Mouse (Mus musculus): ENCODE measurements at regions not wholly inside any gene's neighbourhood (a gene's known extent, or its start where the extent isn't known, plus 50 kb on each side); places are given as distances from the start of the nearest gene placed in this dataset.

- no peak for ATAC-seq (replicated peaks; ENCODE audit: low read depth, poor library complexity, severe bottlenecking)
Measured at GRCm38 (mm10) chr7:129027116-129027515, 229.7 kb upstream of the Plpp4 start.

- no peak for ATAC-seq (replicated peaks; ENCODE audit: low read depth, poor library complexity, severe bottlenecking)
Measured at GRCm38 (mm10) chr7:129048023-129048422, 208.8 kb upstream of the Plpp4 start.

GRCm38 (mm10) chr7:129049726-129050125, 207.1 kb upstream of the Plpp4 start:
- ATAC-seq (replicated peaks; ENCODE audit: low read depth, poor library complexity, severe bottlenecking) = no peak

- ATAC-seq (replicated peaks; ENCODE audit: low read depth, poor library complexity, severe bottlenecking) = no peak
Measured at GRCm38 (mm10) chr7:129050675-129051074, 206.2 kb upstream of the Plpp4 start.

- no peak for ATAC-seq (replicated peaks; ENCODE audit: low read depth, poor library complexity, severe bottlenecking)
Measured at GRCm38 (mm10) chr7:129066891-129067290, 189.9 kb upstream of the Plpp4 start.

GRCm38 (mm10) chr7:129068137-129068536, 188.7 kb upstream of the Plpp4 start:
- ATAC-seq (replicated peaks; ENCODE audit: low read depth, poor library complexity, severe bottlenecking) = no peak

- ATAC-seq (replicated peaks; ENCODE audit: low read depth, poor library complexity, severe bottlenecking) = no peak
Measured at GRCm38 (mm10) chr7:129079786-129080185, 177.0 kb upstream of the Plpp4 start.

GRCm38 (mm10) chr7:129091441-129091840, 165.4 kb upstream of the Plpp4 start:
- no peak for ATAC-seq (replicated peaks; ENCODE audit: low read depth, poor library complexity, severe bottlenecking)

GRCm38 (mm10) chr7:129096374-129097069, 160.3 kb upstream of the Plpp4 start:
- no peak for ATAC-seq (replicated peaks; ENCODE audit: low read depth, poor library complexity, severe bottlenecking)

- no peak for ATAC-seq (replicated peaks; ENCODE audit: low read depth, poor library complexity, severe bottlenecking)
Measured at GRCm38 (mm10) chr7:129102437-129102836, 154.4 kb upstream of the Plpp4 start.

- ATAC-seq (replicated peaks; ENCODE audit: low read depth, poor library complexity, severe bottlenecking) = no peak
Measured at GRCm38 (mm10) chr7:129134176-129134575, 122.7 kb upstream of the Plpp4 start.

GRCm38 (mm10) chr7:129134661-129135215, 122.1 kb upstream of the Plpp4 start:
- no peak for ATAC-seq (replicated peaks; ENCODE audit: low read depth, poor library complexity, severe bottlenecking)

- no peak for ATAC-seq (replicated peaks; ENCODE audit: low read depth, poor library complexity, severe bottlenecking)
Measured at GRCm38 (mm10) chr7:129137303-129137990, 119.4 kb upstream of the Plpp4 start.

- ATAC-seq (replicated peaks; ENCODE audit: low read depth, poor library complexity, severe bottlenecking) = no peak
Measured at GRCm38 (mm10) chr7:129141942-129142598, 114.8 kb upstream of the Plpp4 start.

GRCm38 (mm10) chr7:129142599-129142949, 114.3 kb upstream of the Plpp4 start:
- no peak for ATAC-seq (replicated peaks; ENCODE audit: low read depth, poor library complexity, severe bottlenecking)

- ATAC-seq (replicated peaks; ENCODE audit: low read depth, poor library complexity, severe bottlenecking) = no peak
Measured at GRCm38 (mm10) chr7:129155577-129155976, 101.3 kb upstream of the Plpp4 start.

- ATAC-seq (replicated peaks; ENCODE audit: low read depth, poor library complexity, severe bottlenecking) = no peak
Measured at GRCm38 (mm10) chr7:129169971-129170370, 86.9 kb upstream of the Plpp4 start.

GRCm38 (mm10) chr7:129190933-129191332, 65.9 kb upstream of the Plpp4 start:
- ATAC-seq (replicated peaks; ENCODE audit: low read depth, poor library complexity, severe bottlenecking) = no peak

GRCm38 (mm10) chr7:129207029-129207428, 49.8 kb upstream of the Plpp4 start:
- no peak for ATAC-seq (replicated peaks; ENCODE audit: low read depth, poor library complexity, severe bottlenecking)

Measured in common myeloid progenitor, adult 5-6 weeks (primary cell).